Mouse (Mus musculus): ENCODE results near the gene Cdh15.

Gene Cdh15

GRCm38 (mm10) chr8:122836696-122837095, 11.1 kb upstream of the Cdh15 start:
- no peak for DNase-seq (ENCODE audit: low read depth, low spot score)

GRCm38 (mm10) chr8:122844161-122844560, 3.6 kb upstream of the Cdh15 start:
- no peak for DNase-seq (ENCODE audit: low read depth, low spot score)

GRCm38 (mm10) chr8:122845662-122846061, 2.1 kb upstream of the Cdh15 start:
- DNase-seq (ENCODE audit: low read depth, low spot score) = no peak

GRCm38 (mm10) chr8:122849152-122849910, 1.6 kb downstream of the Cdh15 start:
- DNase-seq (ENCODE audit: low read depth, low spot score) = peak; percentile 20

- DNase-seq (ENCODE audit: low read depth, low spot score) = peak; percentile 58
Measured at GRCm38 (mm10) chr8:122850641-122851240, 3.0 kb downstream of the Cdh15 start.

GRCm38 (mm10) chr8:122851692-122852545, 4.2 kb downstream of the Cdh15 start:
- DNase-seq (ENCODE audit: low read depth, low spot score) = no peak

- DNase-seq (ENCODE audit: low read depth, low spot score) = no peak
Measured at GRCm38 (mm10) chr8:122852546-122852905, 4.8 kb downstream of the Cdh15 start.

- DNase-seq (ENCODE audit: low read depth, low spot score) = peak; percentile 43
Measured at GRCm38 (mm10) chr8:122853340-122853771, 5.6 kb downstream of the Cdh15 start.

- DNase-seq (ENCODE audit: low read depth, low spot score) = no peak
Measured at GRCm38 (mm10) chr8:122854388-122854787, 6.6 kb downstream of the Cdh15 start.

GRCm38 (mm10) chr8:122855123-122855522, 7.4 kb downstream of the Cdh15 start:
- DNase-seq (ENCODE audit: low read depth, low spot score) = no peak

- DNase-seq (ENCODE audit: low read depth, low spot score) = no peak
Measured at GRCm38 (mm10) chr8:122856288-122856687, 8.5 kb downstream of the Cdh15 start.

GRCm38 (mm10) chr8:122859843-122860242, 12.1 kb downstream of the Cdh15 start:
- no peak for DNase-seq (ENCODE audit: low read depth, low spot score)

GRCm38 (mm10) chr8:122864719-122865129, 17.0 kb downstream of the Cdh15 start:
- no peak for DNase-seq (ENCODE audit: low read depth, low spot score)

GRCm38 (mm10) chr8:122865441-122865840, 17.7 kb downstream of the Cdh15 start:
- DNase-seq (ENCODE audit: low read depth, low spot score) = no peak

- DNase-seq (ENCODE audit: low read depth, low spot score) = no peak
Measured at GRCm38 (mm10) chr8:122866231-122866630, 18.5 kb downstream of the Cdh15 start.

- no peak for DNase-seq (ENCODE audit: low read depth, low spot score)
Measured at GRCm38 (mm10) chr8:122867982-122868381, 20.2 kb downstream of the Cdh15 start.

- peak; percentile 45 for DNase-seq (ENCODE audit: low read depth, low spot score)
Measured at GRCm38 (mm10) chr8:122870377-122870863, 22.7 kb downstream of the Cdh15 start.

- no peak for DNase-seq (ENCODE audit: low read depth, low spot score)
Measured at GRCm38 (mm10) chr8:122871663-122872062, 23.9 kb downstream of the Cdh15 start.

GRCm38 (mm10) chr8:122873171-122873570, 25.4 kb downstream of the Cdh15 start:
- no peak for DNase-seq (ENCODE audit: low read depth, low spot score)

GRCm38 (mm10) chr8:122875186-122875585, 27.4 kb downstream of the Cdh15 start:
- peak; percentile 43 for DNase-seq (ENCODE audit: low read depth, low spot score)

GRCm38 (mm10) chr8:122878231-122878630, 30.5 kb downstream of the Cdh15 start:
- DNase-seq (ENCODE audit: low read depth, low spot score) = no peak

- DNase-seq (ENCODE audit: low read depth, low spot score) = no peak
Measured at GRCm38 (mm10) chr8:122880302-122880701, 32.5 kb downstream of the Cdh15 start.

Measured in mesoderm, embryonic 11.5 days (tissue).